In genomic region chr3:59041487-59041886, GRCm38 (mm10) we compare ENCODE assay signal across 25 mouse cellular contexts. TPM values are rescaled to one million over a fixed set of nuclear protein-coding genes. Genes with fewer than 3 reads are reported as not detected.
DNase-seq lines count a peak whose midpoint lies in the region; ATAC-seq and TF ChIP-seq lines count a peak whose summit lies in the region.
"Had no signal": no experiment of that assay in that cellular context is flagged by ENCODE, and none has a peak within 500 bp of the region (broad histone marks: within the 10 kb centered on the region; RNA-seq: fewer than 3 reads in every experiment).

No protein-coding gene starts in this region.

- peaks cover 8% of the 10 kb centered on the region; the same call in 1 of the 2 replicates for H3K4me1 ChIP-seq in forebrain, embryonic 12.5 days
- H3K4me1 ChIP-seq in forebrain, embryonic 16.5 days (replicated peaks; ENCODE audit: control insufficient read depth, insufficient read depth, low read length), result 0 out of 2 replicates have a peak, but pooled peaks cover 3% of the 10 kb centered on the region
- no peaks in the 10 kb centered on the region for H3K4me1 ChIP-seq in forebrain, embryonic 14.5 days (ENCODE audit: control insufficient read depth, insufficient read depth, low read length)
- H3K4me1 ChIP-seq in forebrain, embryonic 15.5 days, result no peaks in the 10 kb centered on the region
- H3K4me1 ChIP-seq: embryonic facial prominence, embryonic 13.5 days; embryonic facial prominence, embryonic 15.5 days had no signal

- H3K9me3 ChIP-seq in forebrain, embryonic 12.5 days, result no peaks in the 10 kb centered on the region
- H3K9me3 ChIP-seq in forebrain, embryonic 16.5 days (ENCODE audit: control insufficient read depth, low read length), result no peaks in the 10 kb centered on the region
- no peaks in the 10 kb centered on the region for H3K9me3 ChIP-seq in forebrain, embryonic 14.5 days (replicated peaks; ENCODE audit: control insufficient read depth, low read length)
- H3K9me3 ChIP-seq in forebrain, embryonic 15.5 days, result no peaks in the 10 kb centered on the region
- H3K9me3 ChIP-seq: embryonic facial prominence, embryonic 13.5 days; embryonic facial prominence, embryonic 15.5 days; forebrain, embryonic 10.5 days; G1E had no signal

- 31% methylated on average over 6 of the region's 6 CpGs for WGBS in forebrain, embryonic 12.5 days
- WGBS in forebrain, embryonic 16.5 days, result 16% methylated on average over 6 of the region's 6 CpGs
- 16% methylated on average over 6 of the region's 6 CpGs for WGBS in forebrain, embryonic 14.5 days
- WGBS in forebrain, embryonic 15.5 days, result 24% methylated on average over 6 of the region's 6 CpGs

- TF ChIP-seq POLR2A in brain, embryonic 14.5 days (IDR thresholded peaks at IDR 0.05; ENCODE audit: borderline replicate concordance, extremely low read depth, insufficient read depth, insufficient read length, poor library complexity, severe bottlenecking), result no peak

- no peak overlapping the region for H3K4me3 ChIP-seq in forebrain, embryonic 12.5 days (replicated peaks)
- no peak overlapping the region for H3K4me3 ChIP-seq in forebrain, embryonic 16.5 days (replicated peaks; ENCODE audit: low read length)
- no peak overlapping the region for H3K4me3 ChIP-seq in forebrain, embryonic 14.5 days (ENCODE audit: low read depth, low read length)
- no peak overlapping the region for H3K4me3 ChIP-seq in forebrain, embryonic 15.5 days
- H3K4me3 ChIP-seq: embryonic facial prominence, embryonic 13.5 days; embryonic facial prominence, embryonic 15.5 days; erythroblast, embryonic 14.5 days; forebrain, embryonic 10.5 days had no signal

- no peaks in the 10 kb centered on the region for H3K36me3 ChIP-seq in forebrain, embryonic 12.5 days (replicated peaks)
- H3K36me3 ChIP-seq in forebrain, embryonic 16.5 days (ENCODE audit: control insufficient read depth, insufficient read depth), result no peaks in the 10 kb centered on the region
- no peaks in the 10 kb centered on the region for H3K36me3 ChIP-seq in forebrain, embryonic 14.5 days (ENCODE audit: control insufficient read depth, insufficient read depth, low read length)
- no peaks in the 10 kb centered on the region for H3K36me3 ChIP-seq in forebrain, embryonic 15.5 days
- H3K36me3 ChIP-seq: embryonic facial prominence, embryonic 13.5 days; embryonic facial prominence, embryonic 15.5 days; forebrain, embryonic 10.5 days; G1E had no signal

- no peaks in the 10 kb centered on the region for H3K27me3 ChIP-seq in forebrain, embryonic 12.5 days
- H3K27me3 ChIP-seq in forebrain, embryonic 16.5 days (replicated peaks; ENCODE audit: control insufficient read depth, insufficient read depth, low read length), result no peaks in the 10 kb centered on the region
- no peaks in the 10 kb centered on the region for H3K27me3 ChIP-seq in forebrain, embryonic 14.5 days (replicated peaks; ENCODE audit: control insufficient read depth, insufficient read depth, low read length)
- no peaks in the 10 kb centered on the region for H3K27me3 ChIP-seq in forebrain, embryonic 15.5 days
- H3K27me3 ChIP-seq: CH12.LX; embryonic facial prominence, embryonic 13.5 days; embryonic facial prominence, embryonic 15.5 days; Patski had no signal

- no peak overlapping the region for H3K9ac ChIP-seq in forebrain, embryonic 12.5 days
- no peak overlapping the region for H3K9ac ChIP-seq in forebrain, embryonic 16.5 days (replicated peaks; ENCODE audit: low read depth, low read length)
- no peak overlapping the region for H3K9ac ChIP-seq in forebrain, embryonic 14.5 days (ENCODE audit: low read length)
- no peak overlapping the region for H3K9ac ChIP-seq in forebrain, embryonic 15.5 days (replicated peaks)
- H3K9ac ChIP-seq: embryonic facial prominence, embryonic 13.5 days; embryonic facial prominence, embryonic 15.5 days had no signal

- TF ChIP-seq CTCF in brain, embryonic 14.5 days (IDR thresholded peaks at IDR 0.05; ENCODE audit: borderline replicate concordance, extremely low read depth, insufficient read depth, insufficient read length), result no peak

- ATAC-seq in forebrain, embryonic 12.5 days (ENCODE audit: low FRiP score), result peak; percentile 11; the same call in 1 of the 2 replicates
- no peak for ATAC-seq in forebrain, embryonic 16.5 days
- no peak for ATAC-seq in forebrain, embryonic 14.5 days
- no peak for ATAC-seq in forebrain, embryonic 15.5 days (replicated peaks)
- ATAC-seq: activated CD4-positive, CD25-positive, alpha-beta regulatory T cell, adult 4 months; CD4-positive, CD25-positive, alpha-beta regulatory T cell, adult 4 months; Patski had no signal

- peak; percentile 43 for DNase-seq in forebrain, embryonic 14.5 days (ENCODE audit: low spot score)
- peak; percentile 62 for DNase-seq in brain, embryonic 14.5 days (ENCODE audit: low read depth)
- DNase-seq: adrenal gland, adult 8-10 months; adrenal gland, postnatal 14 days; adrenal gland, postnatal 36 days; B cell, adult 2 months; cerebellum, adult 11 months; cerebellum, adult 18-20 months; cerebellum, adult 8-10 months; cerebellum, adult 9-11 months; cerebellum, postnatal 14 days; cerebellum, postnatal 36 days; embryo, embryonic 11 days had no signal

- no peak overlapping the region for H3K4me2 ChIP-seq in forebrain, embryonic 12.5 days
- H3K4me2 ChIP-seq in forebrain, embryonic 16.5 days (ENCODE audit: low read length), result no peak overlapping the region
- no peak overlapping the region for H3K4me2 ChIP-seq in forebrain, embryonic 14.5 days (ENCODE audit: low read length)
- H3K4me2 ChIP-seq in forebrain, embryonic 15.5 days (replicated peaks), result no peak overlapping the region
- H3K4me2 ChIP-seq: embryonic facial prominence, embryonic 13.5 days; embryonic facial prominence, embryonic 15.5 days had no signal

- H3K27ac ChIP-seq in forebrain, embryonic 12.5 days, result no peak overlapping the region
- no peak overlapping the region for H3K27ac ChIP-seq in forebrain, embryonic 16.5 days (ENCODE audit: low read length)
- H3K27ac ChIP-seq in forebrain, embryonic 14.5 days (ENCODE audit: low read depth, low read length), result no peak overlapping the region
- no peak overlapping the region for H3K27ac ChIP-seq in forebrain, embryonic 15.5 days (replicated peaks)
- H3K27ac ChIP-seq: embryonic facial prominence, embryonic 13.5 days; embryonic facial prominence, embryonic 15.5 days; forebrain, embryonic 10.5 days had no signal

RNA-seq across cellular contexts. Expression of gene Med12l, which starts 35.9 kb away (rescaled TPM):
- 6.6 and 7.2 TPM in 2 replicates for polyA plus RNA-seq in forebrain, embryonic 12.5 days (2016; fragmentation: Nextera tagmentation; extraction: Ambion mirVana)
- polyA plus RNA-seq in forebrain, embryonic 16.5 days (2015; fragmentation: Nextera tagmentation; extraction: Ambion mirVana), result 3.3 and 4.3 TPM in 2 replicates
- 2.3 and 4.6 TPM in 2 replicates for polyA plus RNA-seq in forebrain, embryonic 14.5 days (2014; fragmentation: Nextera tagmentation; extraction: Ambion mirVana)
- 3.3 and 3.5 TPM in 2 replicates for polyA plus RNA-seq in forebrain, embryonic 15.5 days (2015; fragmentation: Nextera tagmentation; extraction: Ambion mirVana)
- polyA plus RNA-seq in brain, embryonic 14.5 days (2012; rRNA removed), result 9.8 and 12.3 TPM in 2 replicates
- polyA plus RNA-seq: erythroblast, embryonic 14.5 days; G1E had no signal
